In genomic region chr6:27014475-27014874, GRCm38 (mm10) we compare ENCODE assay signal across 23 mouse cellular contexts.
"Had no signal": no experiment of that assay in that cellular context is flagged by ENCODE, and none has a peak within 500 bp of the region (broad histone marks: within the 10 kb centered on the region; RNA-seq: fewer than 3 reads in every experiment).

No protein-coding gene starts in this region.

- H3K4me3 ChIP-seq: heart, adult 2 months; heart, embryonic 13.5 days; heart, embryonic 15.5 days; hindbrain, embryonic 13.5 days; hindbrain, embryonic 15.5 days; kidney, embryonic 15.5 days; left cerebral cortex, adult 2 months; limb, embryonic 13.5 days; liver, embryonic 12.5 days had no signal

- H3K9ac ChIP-seq: heart, embryonic 13.5 days; heart, embryonic 15.5 days; hindbrain, embryonic 13.5 days; hindbrain, embryonic 15.5 days; kidney, embryonic 15.5 days; limb, embryonic 13.5 days; liver, embryonic 12.5 days had no signal

- DNase-seq: gastrocnemius, postnatal 14 days; gastrocnemius, postnatal 36 days; heart, adult 11 months; heart, adult 2 months; heart, postnatal 14 days; heart, postnatal 36 days; kidney, adult 11 months; kidney, adult 2 months; kidney, adult 9 months; kidney, postnatal 14 days; kidney, postnatal 36 days had no signal

- H3K9me3 ChIP-seq: heart, embryonic 13.5 days; heart, embryonic 15.5 days; hindbrain, embryonic 13.5 days; hindbrain, embryonic 15.5 days; kidney, embryonic 15.5 days; limb, embryonic 13.5 days had no signal

- H3K4me2 ChIP-seq: heart, embryonic 11.5 days; heart, embryonic 13.5 days; heart, embryonic 15.5 days; hindbrain, embryonic 13.5 days; hindbrain, embryonic 15.5 days; kidney, embryonic 15.5 days; limb, embryonic 13.5 days; liver, embryonic 12.5 days had no signal

- H3K27me3 ChIP-seq: heart, embryonic 13.5 days; heart, embryonic 15.5 days; hindbrain, embryonic 13.5 days; hindbrain, embryonic 15.5 days; kidney, embryonic 15.5 days; limb, embryonic 13.5 days; liver, embryonic 12.5 days had no signal

- H3K4me1 ChIP-seq: heart, embryonic 13.5 days; heart, embryonic 15.5 days; hindbrain, embryonic 13.5 days; hindbrain, embryonic 15.5 days; kidney, embryonic 15.5 days; limb, embryonic 13.5 days; liver, embryonic 12.5 days had no signal

- H3K27ac ChIP-seq: heart, adult 2 months; heart, embryonic 13.5 days; heart, embryonic 15.5 days; hindbrain, embryonic 13.5 days; hindbrain, embryonic 15.5 days; hindbrain, postnatal 0 days; kidney, embryonic 15.5 days; kidney, postnatal 0 days; left cerebral cortex, adult 2 months; limb, embryonic 13.5 days; liver, embryonic 12.5 days had no signal

- H3K36me3 ChIP-seq: heart, embryonic 13.5 days; heart, embryonic 15.5 days; hindbrain, embryonic 13.5 days; hindbrain, embryonic 15.5 days; kidney, embryonic 15.5 days; limb, embryonic 13.5 days; liver, embryonic 12.5 days had no signal

- ATAC-seq: hindbrain, postnatal 0 days; intestine, embryonic 16.5 days; liver, embryonic 12.5 days had no signal
